Mouse (Mus musculus) midbrain, embryonic 10.5 days (tissue): ENCODE measurements at regions not wholly inside any gene's neighbourhood (a gene's known extent, or its start where the extent isn't known, plus 50 kb on each side); places are given as distances from the start of the nearest gene placed in this dataset.

ENCODE experiments used
- DNase-seq: peaks from one replicate; pipeline ENCODE4 v3.0.0-alpha.2; 2017; ENCODE audit warnings: low spot score
- H3K27ac ChIP-seq: fragments of 300-500 bp; sonication (generic); replicated peaks from 2 replicates; pipeline ENCODE4 v1.5.1; 2016; ENCODE audit warnings: mild to moderate bottlenecking
- H3K27me3 ChIP-seq: fragments of 300-500 bp; sonication (generic); 2 replicates; pipeline ENCODE4 v1.6.1; 2016; ENCODE audit warnings: low read depth, mild to moderate bottlenecking; ENCODE audit not compliant: poor library complexity, severe bottlenecking
- H3K36me3 ChIP-seq: fragments of 300-500 bp; sonication (generic); 2 replicates; pipeline ENCODE4 v1.6.1; 2016; ENCODE audit warnings: mild to moderate bottlenecking, moderate library complexity
- H3K4me1 ChIP-seq: fragments of 300-500 bp; sonication (generic); 2 replicates; pipeline ENCODE4 v1.6.1; 2016
- H3K4me3 ChIP-seq: fragments of 300-500 bp; sonication (generic); 2 replicates; pipeline ENCODE4 v1.5.1; 2016; ENCODE audit warnings: mild to moderate bottlenecking, moderate library complexity
- H3K9me3 ChIP-seq: fragments of 300-500 bp; sonication (generic); replicated peaks from 2 replicates; pipeline ENCODE4 v1.6.1; 2016; ENCODE audit warnings: mild to moderate bottlenecking
- WGBS: fragments of 180-500 bp; shearing (Covaris S2); methylation state at CpG from one replicate; pipeline ENCODE4 v1.1.7; 2016; 5-methylcytosine and 5-hydroxymethylcytosine counted together

- Histone ChIP-seq H3K27me3 (peaks cover 34% of the 10 kb centered on the region), H3K4me1 (peaks cover 50% of the 10 kb centered on the region), H3K27ac (peak overlapping the region; percentile 80), H3K4me3 (peak overlapping the region; percentile 41), H3K9me3 (no peaks in the 10 kb centered on the region), H3K36me3 (no peaks in the 10 kb centered on the region)
- WGBS = 2% methylated on average over 13 of the region's 13 CpGs
- DNase-seq = peak; percentile 77
These were observed 176.9 kb upstream of the Ap5m1 start for GRCm38 (mm10) chr14:48888954-48889353.

- no peak for DNase-seq
- H3K9me3 ChIP-seq = peaks cover 8% of the 10 kb centered on the region; the same call in 1 of the 2 replicates
- no peaks in the 10 kb centered on the region for H3K36me3 ChIP-seq
- H3K27ac ChIP-seq = no peak overlapping the region
- no peak overlapping the region for H3K4me3 ChIP-seq
- H3K4me1 ChIP-seq = peaks cover 53% of the 10 kb centered on the region
- WGBS = 46% methylated on average over 6 of the region's 6 CpGs
- peaks cover 53% of the 10 kb centered on the region for H3K27me3 ChIP-seq
These were observed 185.9 kb upstream of the Ap5m1 start for GRCm38 (mm10) chr14:48880041-48880440.

GRCm38 (mm10) chr14:48877998-48878657 is 187.8 kb upstream of the Ap5m1 start:
- WGBS = 88% methylated on average over 12 of the region's 12 CpGs
- no peak for DNase-seq
- H3K27ac ChIP-seq = 0 out of 2 replicates have a peak overlapping the region, but pooled peaks have one; percentile 42

GRCm38 (mm10) chr14:48871313-48871712 is 194.6 kb upstream of the Ap5m1 start:
- 88% methylated on average over 3 of the region's 3 CpGs for WGBS
- peaks cover 4% of the 10 kb centered on the region; the same call in 1 of the 2 replicates for H3K9me3 ChIP-seq
- no peak for DNase-seq
- H3K27ac ChIP-seq = no peak overlapping the region
- no peaks in the 10 kb centered on the region for H3K27me3 ChIP-seq
- peaks cover 6% of the 10 kb centered on the region; the same call in 1 of the 2 replicates for H3K4me1 ChIP-seq
- H3K36me3 ChIP-seq = no peaks in the 10 kb centered on the region
- no peak overlapping the region for H3K4me3 ChIP-seq

More at GRCm38 (mm10) chr14:48877998-48878657, 187.8 kb upstream of the Ap5m1 start:
- H3K4me1 ChIP-seq = peaks cover 48% of the 10 kb centered on the region
- H3K36me3 ChIP-seq = no peaks in the 10 kb centered on the region
- peaks cover 8% of the 10 kb centered on the region; the same call in 1 of the 2 replicates for H3K9me3 ChIP-seq
- no peak overlapping the region for H3K4me3 ChIP-seq
- peaks cover 39% of the 10 kb centered on the region for H3K27me3 ChIP-seq

- DNase-seq = no peak
- WGBS = 67% methylated on average over 10 of the region's 10 CpGs
- no peaks in the 10 kb centered on the region for H3K27me3 ChIP-seq
- no peaks in the 10 kb centered on the region for H3K36me3 ChIP-seq
- H3K9me3 ChIP-seq = no peaks in the 10 kb centered on the region
- H3K4me1 ChIP-seq = peaks cover 6% of the 10 kb centered on the region; the same call in 1 of the 2 replicates
- no peak overlapping the region for H3K27ac ChIP-seq
- H3K4me3 ChIP-seq = no peak overlapping the region
These were observed 195.9 kb upstream of the Ap5m1 start for GRCm38 (mm10) chr14:48869956-48870355.

GRCm38 (mm10) chr14:48855453-48855852 is 181.8 kb upstream of the Otx2 start:
- Histone ChIP-seq H3K27ac (peak overlapping the region; percentile 89; the same call in 1 of the 2 replicates), H3K4me3 (no peak overlapping the region), H3K4me1 (peaks cover 45% of the 10 kb centered on the region), H3K9me3 (no peaks in the 10 kb centered on the region; the same call in 1 of the 2 replicates), H3K27me3 (no peaks in the 10 kb centered on the region), H3K36me3 (no peaks in the 10 kb centered on the region)
- no peak for DNase-seq
- WGBS = 93% methylated on average over 5 of the region's 5 CpGs

GRCm38 (mm10) chr14:48854188-48854924 is 180.7 kb upstream of the Otx2 start:
- Histone ChIP-seq H3K36me3 (no peaks in the 10 kb centered on the region), H3K4me3 (peak overlapping the region; percentile 9; the same call in 1 of the 2 replicates), H3K9me3 (no peaks in the 10 kb centered on the region), H3K27ac (peak overlapping the region; percentile 89), H3K4me1 (peaks cover 45% of the 10 kb centered on the region), H3K27me3 (no peaks in the 10 kb centered on the region)
- WGBS = 43% methylated on average over 9 of the region's 9 CpGs
- DNase-seq = peak; percentile 50

GRCm38 (mm10) chr14:48853479-48854187 is 180.0 kb upstream of the Otx2 start:
- H3K4me1 ChIP-seq = peaks cover 45% of the 10 kb centered on the region
- WGBS = 20% methylated on average over 7 of the region's 7 CpGs

GRCm38 (mm10) chr14:48852787-48853186 is 179.2 kb upstream of the Otx2 start:
- H3K27me3 ChIP-seq = no peaks in the 10 kb centered on the region
- peaks cover 45% of the 10 kb centered on the region for H3K4me1 ChIP-seq
- peak overlapping the region; percentile 43 for H3K4me3 ChIP-seq
- WGBS = 5% methylated on average over 15 of the region's 15 CpGs
- H3K36me3 ChIP-seq = no peaks in the 10 kb centered on the region
- peak overlapping the region; percentile 89 for H3K27ac ChIP-seq
- DNase-seq = peak; percentile 49
- no peaks in the 10 kb centered on the region for H3K9me3 ChIP-seq

More at GRCm38 (mm10) chr14:48853479-48854187, 180.0 kb upstream of the Otx2 start:
- H3K27me3 ChIP-seq = no peaks in the 10 kb centered on the region
- no peaks in the 10 kb centered on the region for H3K9me3 ChIP-seq
- H3K36me3 ChIP-seq = no peaks in the 10 kb centered on the region
- peak; percentile 63 for DNase-seq
- peak overlapping the region; percentile 9; the same call in 1 of the 2 replicates for H3K4me3 ChIP-seq
- peak overlapping the region; percentile 89 for H3K27ac ChIP-seq

GRCm38 (mm10) chr14:48852061-48852460 is 178.4 kb upstream of the Otx2 start:
- no peaks in the 10 kb centered on the region for H3K9me3 ChIP-seq
- H3K27ac ChIP-seq = peak overlapping the region; percentile 89
- no peaks in the 10 kb centered on the region for H3K36me3 ChIP-seq
- H3K27me3 ChIP-seq = no peaks in the 10 kb centered on the region
- H3K4me3 ChIP-seq = peak overlapping the region; percentile 43; the same call in 1 of the 2 replicates
- no peak for DNase-seq
- WGBS = 54% methylated on average over 4 of the region's 4 CpGs
- peaks cover 49% of the 10 kb centered on the region for H3K4me1 ChIP-seq

- Histone ChIP-seq H3K27ac (no peak overlapping the region; the same call in 1 of the 2 replicates), H3K27me3 (0 out of 2 replicates have a peak, but pooled peaks cover 2% of the 10 kb centered on the region), H3K9me3 (no peaks in the 10 kb centered on the region), H3K4me3 (no peak overlapping the region), H3K36me3 (no peaks in the 10 kb centered on the region), H3K4me1 (peaks cover 25% of the 10 kb centered on the region)
- no peak for DNase-seq
- WGBS = 90% methylated on average over 4 of the region's 4 CpGs
These were observed 169.2 kb upstream of the Otx2 start for GRCm38 (mm10) chr14:48842861-48843260.

- Histone ChIP-seq H3K36me3 (no peaks in the 10 kb centered on the region), H3K27me3 (peaks cover 10% of the 10 kb centered on the region; the same call in 1 of the 2 replicates), H3K4me1 (peaks cover 24% of the 10 kb centered on the region), H3K27ac (0 out of 2 replicates have a peak overlapping the region, but pooled peaks have one; percentile 18), H3K9me3 (no peaks in the 10 kb centered on the region), H3K4me3 (no peak overlapping the region)
- 68% methylated on average over 5 of the region's 5 CpGs for WGBS
- no peak for DNase-seq
These were observed 167.7 kb upstream of the Otx2 start for GRCm38 (mm10) chr14:48841278-48841677.
